Mouse (Mus musculus): ENCODE data around the gene A730009L09Rik.

GRCm38 (mm10) chr16:84469994-84470393, 44.9 kb upstream of the A730009L09Rik start:
- TF ChIP-seq CTCF (IDR thresholded peaks at IDR 0.05; ENCODE audit: extremely low read depth, insufficient read depth, low read length) (no peak), POLR2A (IDR thresholded peaks at IDR 0.05; ENCODE audit: extremely low read depth, insufficient read depth, low read length) (no peak)

Measured in cortical plate, adult 2 months (tissue).